Mouse (Mus musculus) cerebellum, adult 2 months (tissue): Measurements from ENCODE around the gene Sel1l3.

Experiments used
- CTCF ChIP-seq: fragments of 200-500 bp; IDR thresholded peaks from 2 replicates; pipeline ENCODE4 v1.5.1; 2011; ENCODE audit warnings: low read depth, mild to moderate bottlenecking, control low read depth, low read length, moderate library complexity, borderline replicate concordance; ENCODE audit not compliant: insufficient read depth
- POLR2A ChIP-seq: fragments of 200-500 bp; IDR thresholded peaks from 2 replicates; pipeline ENCODE4 v1.6.1; 2011; ENCODE audit warnings: low read length, control low read depth, borderline replicate concordance; ENCODE audit not compliant: insufficient read depth

DNA sequence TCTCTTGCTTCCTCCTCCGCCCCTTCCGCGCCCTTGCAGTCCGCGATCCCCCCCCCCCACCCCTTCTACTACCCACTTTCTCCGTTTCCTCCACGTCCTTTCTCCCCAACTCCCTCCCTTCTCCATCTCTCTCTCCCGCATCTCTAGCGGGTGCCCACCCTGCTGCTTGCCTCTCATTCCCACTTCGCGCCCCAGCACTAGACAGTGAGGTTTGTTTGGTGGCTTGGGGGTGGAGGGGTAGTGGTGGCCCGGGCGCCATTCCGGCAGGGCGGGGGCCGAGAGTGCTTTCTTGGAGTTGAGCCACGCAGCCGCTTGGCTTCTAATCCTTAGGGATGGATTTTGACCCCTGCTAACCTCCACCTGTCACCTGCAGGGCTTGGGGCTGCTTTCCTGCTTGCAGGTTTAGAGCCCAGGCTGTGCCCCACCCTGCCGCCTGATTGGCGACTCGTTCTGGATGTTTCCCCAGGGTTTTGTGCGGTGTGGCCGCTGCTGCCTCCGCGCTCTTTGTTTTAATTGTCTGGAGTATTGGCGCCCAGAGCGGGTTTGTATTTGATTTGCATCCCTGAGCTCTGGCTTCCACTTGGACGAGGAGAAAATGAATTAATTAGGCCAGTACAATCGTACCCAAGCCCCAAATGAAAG lies at the start of gene Sel1l3:
- TF ChIP-seq POLR2A, result no peak
- no peak for TF ChIP-seq CTCF
